Mouse (Mus musculus) gastrocnemius, adult 2 months (tissue): ENCODE measurements around the gene Ctnnbl1. TPM values are rescaled to one million over a fixed set of nuclear protein-coding genes. Genes with fewer than 3 reads are reported as not detected.

ENCODE experiments used
- DNase-seq: peaks from one replicate; pipeline ENCODE4 v3.0.0; 2022
- H3K27ac ChIP-seq: fragments of 200-600 bp; 2 replicates; pipeline ENCODE4 v1.8.1; 2022; ENCODE audit warnings: mild to moderate bottlenecking
- H3K4me3 ChIP-seq: fragments of 200-600 bp; 2 replicates; pipeline ENCODE4 v1.8.1; 2022; ENCODE audit warnings: mild to moderate bottlenecking, moderate library complexity
- CTCF ChIP-seq: fragments of 200-600 bp; IDR thresholded peaks from 2 replicates; pipeline ENCODE4 v1.8.1; 2022; ENCODE audit warnings: antibody characterized with exemption, mild to moderate bottlenecking, moderate library complexity
- intact Hi-C: fragments of 180-260 bp; cut with DNase I; formaldehyde crosslinking; loops from one replicate; pipeline ENCODE4 v1.15.1; 2025
- total RNA-seq, 2 experiments: library from RNA; stranded (reverse); gene quantifications; 2 replicates each; pipeline ENCODE4 v1.2.3; 2021

Ctnnbl1 gene
- total RNA-seq, 2 experiments from 2014 or later, result 7.9 to 9.8 TPM

GRCm38 (mm10) chr2:157927815-157928214, 190.6 kb downstream of the Ctnnbl1 start:
- intact Hi-C loops, result no loop called here
- TF ChIP-seq CTCF, result no peak
- Histone ChIP-seq H3K27ac (no peak overlapping the region), H3K4me3 (no peak overlapping the region)
- no peak for DNase-seq

GRCm38 (mm10) chr2:157932655-157933054, 195.5 kb downstream of the Ctnnbl1 start:
- no peak for DNase-seq
- no peak overlapping the region for H3K27ac ChIP-seq
- intact Hi-C loops, result no loop called here
- H3K4me3 ChIP-seq, result no peak overlapping the region
- TF ChIP-seq CTCF, result peak; percentile 16; the same call in 1 of the 2 replicates

GRCm38 (mm10) chr2:157935444-157936171, 198.4 kb downstream of the Ctnnbl1 start:
- Histone ChIP-seq H3K4me3 (no peak overlapping the region), H3K27ac (no peak overlapping the region)
- no peak for DNase-seq
- intact Hi-C loops, result no loop called here
- no peak for TF ChIP-seq CTCF

GRCm38 (mm10) chr2:157936676-157937075, 199.5 kb downstream of the Ctnnbl1 start:
- intact Hi-C loops, result no loop called here
- no peak overlapping the region for H3K27ac ChIP-seq
- no peak for DNase-seq
- no peak for TF ChIP-seq CTCF
- H3K4me3 ChIP-seq, result no peak overlapping the region

DNA sequence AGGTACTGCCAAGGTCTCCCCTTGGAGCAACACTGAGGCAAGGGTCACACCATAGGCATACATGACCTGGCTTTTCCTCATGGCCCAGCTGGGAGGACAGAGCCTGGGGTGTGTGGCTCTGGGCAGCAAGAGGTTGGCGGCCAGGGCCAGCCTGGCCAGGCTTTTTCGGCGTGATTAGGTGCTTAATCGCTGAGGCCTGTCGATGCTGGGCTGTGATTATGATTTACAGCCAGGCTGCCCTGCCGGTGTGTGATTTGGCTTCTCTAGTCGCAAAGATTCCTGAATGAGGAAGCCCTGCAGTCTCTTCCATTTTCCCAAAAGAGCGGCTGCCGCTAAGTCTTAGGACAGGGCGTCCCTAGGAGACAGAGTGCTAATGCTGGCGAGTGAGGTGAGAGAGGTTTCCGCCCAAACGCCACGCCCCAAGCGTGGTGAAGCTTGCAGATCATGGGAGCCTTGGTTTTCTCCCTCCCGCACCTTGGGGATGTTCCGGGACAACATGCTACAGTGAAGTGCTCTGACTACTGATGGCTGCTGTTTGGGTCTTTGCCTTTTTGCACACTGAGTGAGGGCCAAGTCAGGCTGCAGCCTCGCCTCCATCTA, 203.5 kb downstream of the Ctnnbl1 start:
- no peak for DNase-seq
- intact Hi-C loops, result no loop called here
- no peak overlapping the region for H3K27ac ChIP-seq
- H3K4me3 ChIP-seq, result peak overlapping the region; percentile 15
- TF ChIP-seq CTCF, result no peak

Other genes starting within 250 kb of the Ctnnbl1 start
- under 1 TPM; 0.20 to 0.36 TPM for gene Nnat, start 177.3 kb upstream of the Ctnnbl1 start, total RNA-seq
- 10 to 100 TPM; 29.7 to 36.5 TPM for gene Blcap, start 166.1 kb upstream of the Ctnnbl1 start, total RNA-seq
- gene Vstm2l, start 177.3 kb downstream of the Ctnnbl1 start, total RNA-seq, result not detected